Mouse (Mus musculus) right cerebral cortex, postnatal 14 days (tissue): ENCODE results near the gene Pxdc1.

ENCODE experiments used
- DNase-seq: peaks from one replicate; pipeline ENCODE4 v3.0.0; 2022

Gene Pxdc1

GRCm38 (mm10) chr13:34650953-34651352 is 2.3 kb downstream of the Pxdc1 start:
- no peak for DNase-seq

- no peak for DNase-seq
Measured at GRCm38 (mm10) chr13:34650371-34650770, 2.9 kb downstream of the Pxdc1 start.

GRCm38 (mm10) chr13:34647751-34648150 is 5.5 kb downstream of the Pxdc1 start:
- DNase-seq: no peak

GRCm38 (mm10) chr13:34647221-34647620 is 6.1 kb downstream of the Pxdc1 start:
- DNase-seq: no peak

- no peak for DNase-seq
Measured at GRCm38 (mm10) chr13:34646240-34646750, 7.0 kb downstream of the Pxdc1 start.

- no peak for DNase-seq
Measured at GRCm38 (mm10) chr13:34645519-34645918, 7.8 kb downstream of the Pxdc1 start.

GRCm38 (mm10) chr13:34644401-34644800 is 8.9 kb downstream of the Pxdc1 start:
- DNase-seq: no peak

- DNase-seq: no peak
Measured at GRCm38 (mm10) chr13:34643926-34644325, 9.4 kb downstream of the Pxdc1 start.

GRCm38 (mm10) chr13:34642941-34643875 is 10.1 kb downstream of the Pxdc1 start:
- peak; percentile 71 for DNase-seq

- no peak for DNase-seq
Measured at GRCm38 (mm10) chr13:34641066-34641465, 12.2 kb downstream of the Pxdc1 start.

- DNase-seq: peak; percentile 77
Measured at GRCm38 (mm10) chr13:34635978-34636377, 17.3 kb downstream of the Pxdc1 start.

- no peak for DNase-seq
Measured at GRCm38 (mm10) chr13:34630319-34630718, 23.0 kb downstream of the Pxdc1 start.

GRCm38 (mm10) chr13:34629741-34630140 is 23.5 kb downstream of the Pxdc1 start:
- no peak for DNase-seq

GRCm38 (mm10) chr13:34627446-34627845 is 25.8 kb downstream of the Pxdc1 start:
- no peak for DNase-seq

GRCm38 (mm10) chr13:34624414-34624813 is 28.9 kb downstream of the Pxdc1 start:
- no peak for DNase-seq

- DNase-seq: no peak
Measured at GRCm38 (mm10) chr13:34612402-34612801, 40.9 kb downstream of the Pxdc1 start.

GRCm38 (mm10) chr13:34609711-34610110 is 43.6 kb downstream of the Pxdc1 start:
- no peak for DNase-seq

GRCm38 (mm10) chr13:34607079-34607478 is 46.2 kb downstream of the Pxdc1 start:
- DNase-seq: no peak

GRCm38 (mm10) chr13:34605884-34606283 is 47.4 kb downstream of the Pxdc1 start:
- no peak for DNase-seq

GRCm38 (mm10) chr13:34605206-34605605 is 48.1 kb downstream of the Pxdc1 start:
- DNase-seq: no peak

GRCm38 (mm10) chr13:34604406-34604805 is 48.9 kb downstream of the Pxdc1 start:
- no peak for DNase-seq

GRCm38 (mm10) chr13:34602757-34603156 is 50.5 kb downstream of the Pxdc1 start:
- no peak for DNase-seq

- no peak for DNase-seq
Measured at GRCm38 (mm10) chr13:34596797-34597196, 56.5 kb downstream of the Pxdc1 start.
